Mouse (Mus musculus) lung, embryonic 15.5 days (tissue): ENCODE measurements around the gene Apom. TPM values are rescaled to one million over a fixed set of nuclear protein-coding genes. Genes with fewer than 3 reads are reported as not detected.

Experiments used
- ATAC-seq: fragments of 200-750 bp; cut with Nextera tagmentation; 2 replicates; pipeline ENCODE4 v1.8.0; 2017; ENCODE audit warnings: moderate number of reproducible peaks, borderline replicate concordance; ENCODE audit not compliant: low FRiP score, low TSS enrichment; ENCODE audit errors: extremely low read depth
- H3K27ac ChIP-seq: fragments of 300-500 bp; sonication (generic); 2 replicates; pipeline ENCODE4 v1.5.1; 2015; ENCODE audit warnings: moderate library complexity, mild to moderate bottlenecking, inconsistent platforms
- H3K27me3 ChIP-seq: fragments of 300-500 bp; sonication (generic); 2 replicates; pipeline ENCODE4 v1.6.1; 2015; ENCODE audit warnings: inconsistent platforms
- H3K36me3 ChIP-seq: fragments of 300-500 bp; sonication (generic); 2 replicates; pipeline ENCODE4 v1.6.1; 2015; ENCODE audit warnings: inconsistent platforms
- H3K4me1 ChIP-seq: fragments of 300-500 bp; sonication (generic); 2 replicates; pipeline ENCODE4 v1.6.1; 2015; ENCODE audit warnings: inconsistent platforms
- H3K4me2 ChIP-seq: fragments of 300-500 bp; sonication (generic); 2 replicates; pipeline ENCODE4 v1.6.1; 2015; ENCODE audit warnings: inconsistent platforms, mild to moderate bottlenecking, moderate library complexity
- H3K4me3 ChIP-seq: fragments of 300-500 bp; sonication (generic); 2 replicates; pipeline ENCODE4 v1.5.1; 2015; ENCODE audit warnings: mild to moderate bottlenecking, inconsistent platforms
- H3K9ac ChIP-seq: fragments of 300-500 bp; sonication (generic); 2 replicates; pipeline ENCODE4 v1.6.1; 2015; ENCODE audit warnings: inconsistent platforms
- H3K9me3 ChIP-seq: fragments of 300-500 bp; sonication (generic); 2 replicates; pipeline ENCODE4 v1.6.1; 2016; ENCODE audit warnings: inconsistent platforms
- WGBS: fragments of 180-500 bp; shearing (Covaris S2); methylation state at CpG from one replicate; pipeline ENCODE4 v1.1.7; 2015; 5-methylcytosine and 5-hydroxymethylcytosine counted together
- polyA plus RNA-seq: library from polyadenylated mRNA; unstranded; fragments of >200 nt; fragmentation: Nextera tagmentation; extraction: Ambion mirVana; gene quantifications from 2 replicates; pipeline ENCODE4 v1.2.1, GENCODE M21; 2015

Gene Apom
- polyA plus RNA-seq, 1 experiment from 2014 or later = 1.0 TPM

DNA sequence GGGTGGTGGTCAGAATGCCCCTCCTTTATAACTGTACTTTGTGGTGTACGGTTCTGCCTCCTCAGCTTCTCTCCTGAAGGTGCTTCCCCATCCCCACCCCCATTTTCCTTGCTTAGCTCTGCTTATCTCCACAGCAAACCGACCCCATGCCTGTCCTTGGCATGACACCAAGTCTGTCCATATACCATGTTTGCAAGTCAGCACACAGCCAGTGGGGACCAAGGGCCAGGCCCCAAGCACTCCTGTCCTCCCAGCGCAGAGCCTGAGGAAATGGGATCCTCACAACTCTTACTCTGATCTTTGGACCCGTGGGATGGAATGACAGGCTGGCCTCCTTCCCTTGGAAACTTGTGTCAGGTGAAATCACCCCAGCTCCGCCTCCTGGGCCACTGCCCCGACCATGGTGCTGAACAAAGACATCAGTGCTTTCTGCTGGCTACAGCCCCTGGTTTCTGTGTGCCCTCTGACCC is 28.6 kb downstream of the Apom start:
- no peaks in the 10 kb centered on the region for H3K27me3 ChIP-seq
- H3K4me2 ChIP-seq = no peak overlapping the region
- H3K36me3 ChIP-seq = peaks cover 43% of the 10 kb centered on the region
- H3K9me3 ChIP-seq = no peaks in the 10 kb centered on the region
- no peaks in the 10 kb centered on the region for H3K4me1 ChIP-seq
- WGBS = 52% methylated on average over 6 of the region's 6 CpGs
- no peak overlapping the region for H3K27ac ChIP-seq
- ATAC-seq = no peak
- no peak overlapping the region for H3K4me3 ChIP-seq
- no peak overlapping the region for H3K9ac ChIP-seq

DNA sequence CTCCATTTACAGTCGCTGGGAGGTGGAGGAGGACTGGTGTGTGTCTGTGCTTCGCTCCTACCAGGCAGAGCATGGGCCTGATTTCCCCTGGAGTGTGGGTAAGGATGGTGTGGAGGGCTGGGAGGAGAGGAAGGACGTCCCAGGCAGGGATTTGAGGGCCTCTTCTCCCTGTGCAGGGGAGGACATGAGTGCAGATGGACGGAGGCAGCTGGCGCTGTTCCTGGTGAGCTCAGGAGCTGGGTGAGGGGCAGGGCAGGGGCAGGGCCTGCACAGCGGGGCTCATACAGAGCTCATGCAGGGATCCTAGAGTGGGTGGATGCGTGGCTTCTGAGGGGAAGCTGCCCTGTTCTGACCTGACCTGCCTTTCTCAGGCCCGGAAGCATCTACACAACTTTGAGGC is 29.6 kb downstream of the Apom start:
- Histone ChIP-seq H3K27ac (no peak overlapping the region), H3K9ac (no peak overlapping the region), H3K9me3 (no peaks in the 10 kb centered on the region), H3K4me3 (no peak overlapping the region), H3K36me3 (peaks cover 51% of the 10 kb centered on the region), H3K4me1 (no peaks in the 10 kb centered on the region), H3K27me3 (no peaks in the 10 kb centered on the region), H3K4me2 (no peak overlapping the region)
- 63% methylated on average over 8 of the region's 8 CpGs for WGBS
- ATAC-seq = no peak

DNA sequence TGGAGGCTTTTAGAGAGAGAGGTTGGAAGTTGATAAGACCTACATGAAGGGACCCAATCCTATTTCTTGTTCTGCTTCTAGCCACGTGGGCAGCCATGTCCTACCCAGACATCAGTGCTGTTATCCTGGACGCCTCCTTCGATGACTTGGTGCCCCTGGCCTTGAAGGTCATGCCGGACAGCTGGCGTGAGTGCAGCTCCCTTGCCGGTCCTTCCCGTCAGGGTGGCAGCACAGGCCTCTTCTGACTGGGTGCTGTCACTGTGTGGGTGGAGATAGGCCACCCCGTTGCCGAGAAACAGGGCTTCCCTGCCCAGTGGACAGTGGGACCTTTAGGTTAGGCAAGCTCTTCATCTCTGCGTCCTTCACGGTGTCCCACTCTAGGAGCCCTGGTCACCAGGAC is 30.7 kb downstream of the Apom start:
- 85% methylated on average over 11 of the region's 11 CpGs for WGBS
- Histone ChIP-seq H3K4me1 (no peaks in the 10 kb centered on the region), H3K9ac (no peak overlapping the region), H3K4me3 (no peak overlapping the region), H3K27ac (no peak overlapping the region), H3K36me3 (peaks cover 62% of the 10 kb centered on the region), H3K9me3 (no peaks in the 10 kb centered on the region), H3K4me2 (no peak overlapping the region), H3K27me3 (no peaks in the 10 kb centered on the region)
- ATAC-seq = no peak

DNA sequence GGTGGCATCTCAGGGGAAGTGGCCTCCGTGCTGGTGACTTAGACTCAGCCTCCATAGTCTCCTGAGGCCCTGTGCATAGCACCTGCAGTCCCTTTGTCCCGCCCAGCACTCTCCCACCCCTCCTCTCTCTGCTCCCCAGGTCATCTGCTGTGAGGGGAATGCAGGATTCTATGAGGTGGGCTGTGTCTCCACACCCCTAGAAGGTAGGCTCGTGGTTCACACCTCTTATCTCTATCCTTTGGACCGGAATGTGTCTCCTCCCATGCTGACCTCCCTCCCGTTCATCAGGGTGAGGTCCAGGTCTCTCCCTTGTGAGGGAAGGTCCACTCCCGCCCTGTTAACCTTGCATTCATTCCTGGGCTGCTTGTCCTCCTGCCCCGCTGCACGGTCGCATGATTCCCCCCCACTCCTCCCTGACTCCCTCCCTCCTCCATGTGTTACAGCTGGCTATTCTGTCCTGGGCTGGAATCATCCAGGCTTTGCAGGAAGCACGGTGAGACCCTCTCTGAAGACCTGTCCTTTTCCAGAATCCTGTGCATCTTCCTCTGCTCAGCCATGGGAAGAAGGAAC is 31.6 kb downstream of the Apom start:
- no peak for ATAC-seq
- Histone ChIP-seq H3K27me3 (no peaks in the 10 kb centered on the region), H3K4me1 (no peaks in the 10 kb centered on the region), H3K4me2 (no peak overlapping the region), H3K4me3 (no peak overlapping the region), H3K36me3 (peaks cover 69% of the 10 kb centered on the region), H3K9ac (no peak overlapping the region), H3K9me3 (no peaks in the 10 kb centered on the region), H3K27ac (no peak overlapping the region)
- 58% methylated on average over 10 of the region's 10 CpGs for WGBS

DNA sequence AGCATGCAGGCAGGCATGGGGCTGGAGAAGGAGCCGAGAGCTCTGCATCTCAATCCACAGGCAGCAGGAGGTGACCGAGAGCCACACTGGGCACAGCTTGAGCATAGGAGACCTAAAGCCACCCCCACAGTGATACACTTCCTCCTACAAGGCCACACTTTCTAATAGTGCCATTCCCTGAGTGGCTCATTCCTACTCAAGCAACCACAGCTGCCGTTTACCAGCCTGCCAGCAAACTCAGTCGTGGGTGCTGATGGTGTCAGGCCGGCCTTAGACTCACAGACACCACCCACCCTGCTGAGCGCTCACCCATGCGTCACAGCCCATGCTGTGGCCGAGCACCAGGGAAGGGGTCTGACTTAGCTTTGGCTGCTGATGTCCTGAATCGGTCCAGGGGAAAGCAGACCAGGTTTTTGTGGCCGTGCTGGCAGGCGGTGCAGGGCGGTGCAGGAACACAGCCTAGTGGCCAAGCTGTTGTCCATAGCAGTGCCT is 34.6 kb downstream of the Apom start:
- ATAC-seq = no peak
- Histone ChIP-seq H3K4me3 (no peak overlapping the region), H3K4me1 (no peaks in the 10 kb centered on the region), H3K4me2 (no peak overlapping the region), H3K9ac (no peak overlapping the region), H3K27me3 (no peaks in the 10 kb centered on the region), H3K36me3 (peaks cover 77% of the 10 kb centered on the region), H3K9me3 (no peaks in the 10 kb centered on the region), H3K27ac (no peak overlapping the region)
- WGBS = 88% methylated on average over 12 of the region's 12 CpGs

DNA sequence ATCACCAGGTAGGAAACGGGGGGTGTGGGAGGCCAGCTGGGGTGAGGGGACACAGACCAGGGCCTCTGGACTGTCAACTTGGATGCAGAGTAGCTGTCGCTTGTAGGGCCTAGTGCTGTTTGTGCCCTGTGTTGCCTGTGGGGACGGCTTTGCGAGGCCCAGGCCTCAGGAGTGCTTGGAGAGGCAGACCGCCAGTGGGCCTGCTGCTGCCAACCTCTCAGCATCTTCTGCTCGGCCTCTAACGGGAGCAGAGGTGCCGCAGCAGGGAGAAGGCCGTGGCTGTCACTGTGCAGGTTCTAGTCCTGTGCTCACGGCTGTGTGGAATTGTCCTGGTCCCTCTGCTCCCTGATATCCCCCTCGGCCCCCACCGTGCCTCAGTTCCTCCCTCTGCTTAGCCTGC is 35.3 kb downstream of the Apom start:
- H3K4me2 ChIP-seq = no peak overlapping the region
- ATAC-seq = no peak
- H3K27me3 ChIP-seq = no peaks in the 10 kb centered on the region
- peaks cover 76% of the 10 kb centered on the region for H3K36me3 ChIP-seq
- H3K27ac ChIP-seq = no peak overlapping the region
- no peak overlapping the region for H3K4me3 ChIP-seq
- no peak overlapping the region for H3K9ac ChIP-seq
- H3K9me3 ChIP-seq = no peaks in the 10 kb centered on the region
- no peaks in the 10 kb centered on the region for H3K4me1 ChIP-seq
- WGBS = 83% methylated on average over 12 of the region's 12 CpGs

DNA sequence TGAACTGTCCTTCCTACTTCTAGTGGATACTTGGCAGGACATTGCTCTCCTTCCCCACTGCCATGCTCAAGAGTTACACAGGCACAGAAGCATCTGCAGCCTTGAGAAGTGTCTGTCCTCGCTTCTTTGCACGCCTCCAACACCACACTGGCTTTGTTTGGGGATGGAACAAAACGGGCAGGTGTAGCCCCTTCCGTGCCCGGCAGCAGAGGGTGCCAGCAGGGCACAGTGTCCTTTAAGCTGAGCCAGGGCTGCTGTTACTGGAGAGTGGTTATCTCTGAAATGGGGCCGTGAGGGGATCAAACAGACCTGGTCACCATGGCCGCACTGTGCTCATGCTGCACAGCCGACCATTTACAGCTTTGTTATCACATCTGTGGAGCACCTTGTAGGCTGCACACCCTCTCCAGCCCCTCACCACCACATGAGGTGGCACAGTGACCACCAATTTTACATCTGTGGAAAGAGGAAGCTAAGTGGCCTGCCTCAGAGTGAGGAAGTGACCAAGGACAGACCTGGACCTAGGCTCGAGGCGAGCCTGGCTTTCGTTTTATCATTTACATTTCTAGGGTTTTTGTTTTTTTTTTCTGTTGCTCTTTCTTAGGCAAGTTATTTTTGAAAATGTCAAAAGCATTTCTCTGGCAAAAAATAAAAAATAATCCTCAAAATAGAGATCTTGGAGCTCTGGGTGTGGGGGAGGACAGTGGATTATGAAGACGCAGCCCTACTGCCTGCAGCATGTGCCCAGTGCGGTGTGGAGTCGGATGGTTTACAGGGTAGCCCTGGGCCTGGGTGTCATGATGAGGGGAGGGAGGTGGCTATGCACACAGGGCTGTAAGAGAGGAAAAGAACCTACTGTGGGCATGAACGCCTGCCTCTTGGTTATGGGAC is 37.1 kb downstream of the Apom start:
- H3K36me3 ChIP-seq = peaks cover 67% of the 10 kb centered on the region
- H3K9ac ChIP-seq = no peak overlapping the region
- 84% methylated on average over 15 of the region's 15 CpGs for WGBS
- ATAC-seq = no peak
- no peak overlapping the region for H3K4me3 ChIP-seq
- H3K4me2 ChIP-seq = no peak overlapping the region
- no peaks in the 10 kb centered on the region for H3K27me3 ChIP-seq
- H3K27ac ChIP-seq = no peak overlapping the region
- peaks cover 12% of the 10 kb centered on the region for H3K4me1 ChIP-seq
- no peaks in the 10 kb centered on the region for H3K9me3 ChIP-seq

DNA sequence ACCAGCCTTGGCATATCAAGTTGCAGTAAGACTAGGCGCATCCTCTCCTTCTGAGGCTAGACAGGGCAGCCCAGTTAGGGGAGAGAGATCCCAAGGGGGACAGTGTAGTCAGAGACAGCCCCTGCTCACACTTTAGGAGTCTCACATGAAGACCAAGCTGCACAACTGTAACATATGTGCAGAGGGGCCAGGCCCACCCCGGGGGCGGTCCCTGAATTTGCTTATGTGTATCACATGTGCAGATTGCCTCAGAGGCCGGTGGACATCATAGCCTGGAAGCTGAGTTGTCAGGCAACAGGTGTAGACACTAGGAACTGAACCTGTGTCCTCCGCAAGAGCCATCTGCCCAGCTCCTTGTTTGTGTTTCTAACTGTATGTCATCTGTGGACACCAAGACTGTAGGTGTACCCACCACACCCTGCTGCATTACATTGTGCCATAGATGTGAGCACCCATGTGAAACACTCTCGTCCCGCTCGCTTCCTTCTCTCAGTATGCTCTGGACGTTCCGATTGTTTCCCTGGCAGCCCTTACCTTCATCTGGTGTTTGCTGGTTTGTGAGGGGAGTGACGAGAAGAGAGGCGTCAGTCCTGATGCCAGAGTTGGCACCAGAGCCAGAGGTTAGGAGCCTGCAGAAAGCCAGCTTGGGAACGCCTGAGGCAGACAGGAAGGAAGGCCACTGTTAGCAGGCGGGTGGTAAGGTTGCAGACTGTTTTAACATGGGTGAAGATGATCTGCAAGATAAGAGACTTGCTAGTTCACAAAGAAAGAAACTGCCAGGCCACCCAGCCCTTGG is 39.2 kb downstream of the Apom start:
- Histone ChIP-seq H3K27me3 (no peaks in the 10 kb centered on the region), H3K9ac (no peak overlapping the region), H3K4me2 (no peak overlapping the region), H3K27ac (no peak overlapping the region), H3K4me3 (no peak overlapping the region), H3K4me1 (peaks cover 12% of the 10 kb centered on the region), H3K36me3 (peaks cover 53% of the 10 kb centered on the region), H3K9me3 (no peaks in the 10 kb centered on the region)
- ATAC-seq = no peak
- WGBS = 86% methylated on average over 14 of the region's 14 CpGs

DNA sequence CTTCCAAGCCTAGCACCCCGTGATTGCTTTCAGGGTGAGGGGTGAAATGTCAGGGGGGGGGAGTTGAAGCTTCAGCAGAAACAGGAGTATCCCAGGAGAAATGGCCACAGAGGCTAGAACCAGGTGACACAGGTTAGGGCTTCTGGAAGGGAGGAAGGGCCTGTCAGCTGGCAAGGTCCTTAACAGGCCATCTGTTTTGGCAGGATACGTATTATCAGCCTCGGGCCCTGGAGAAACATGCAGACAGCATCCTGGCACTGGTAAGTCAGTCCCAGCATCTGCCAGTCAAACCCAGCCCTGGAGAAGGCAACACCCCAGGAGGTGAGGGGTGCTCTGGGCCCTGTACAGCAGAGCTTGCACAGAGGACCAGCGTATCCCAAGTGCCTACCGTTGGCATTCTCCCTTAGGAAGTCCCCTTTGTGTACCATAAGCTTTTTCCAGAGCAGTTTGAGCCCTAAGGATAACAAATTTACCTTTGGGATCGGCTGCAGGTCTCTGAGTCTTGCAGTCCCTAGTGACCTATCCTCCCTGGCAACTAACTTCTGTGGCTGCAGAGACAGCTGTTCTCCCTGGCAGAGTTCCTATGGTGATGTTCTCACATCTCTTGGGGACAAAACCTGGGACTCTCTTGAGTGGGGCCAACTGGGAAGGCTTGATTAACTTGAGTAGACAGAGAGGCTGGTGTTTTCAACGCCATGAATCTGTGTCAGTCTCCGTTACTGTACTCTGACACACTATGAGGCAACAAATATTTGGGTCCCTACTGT is 41.5 kb downstream of the Apom start:
- H3K4me2 ChIP-seq = peak overlapping the region; percentile 66
- H3K4me3 ChIP-seq = peak overlapping the region; percentile 65
- ATAC-seq = no peak
- WGBS = 61% methylated on average over 8 of the region's 8 CpGs
- peak overlapping the region; percentile 79 for H3K9ac ChIP-seq
- H3K36me3 ChIP-seq = peaks cover 32% of the 10 kb centered on the region
- peaks cover 12% of the 10 kb centered on the region for H3K4me1 ChIP-seq
- H3K9me3 ChIP-seq = no peaks in the 10 kb centered on the region
- peak overlapping the region; percentile 98 for H3K27ac ChIP-seq
- H3K27me3 ChIP-seq = no peaks in the 10 kb centered on the region

DNA sequence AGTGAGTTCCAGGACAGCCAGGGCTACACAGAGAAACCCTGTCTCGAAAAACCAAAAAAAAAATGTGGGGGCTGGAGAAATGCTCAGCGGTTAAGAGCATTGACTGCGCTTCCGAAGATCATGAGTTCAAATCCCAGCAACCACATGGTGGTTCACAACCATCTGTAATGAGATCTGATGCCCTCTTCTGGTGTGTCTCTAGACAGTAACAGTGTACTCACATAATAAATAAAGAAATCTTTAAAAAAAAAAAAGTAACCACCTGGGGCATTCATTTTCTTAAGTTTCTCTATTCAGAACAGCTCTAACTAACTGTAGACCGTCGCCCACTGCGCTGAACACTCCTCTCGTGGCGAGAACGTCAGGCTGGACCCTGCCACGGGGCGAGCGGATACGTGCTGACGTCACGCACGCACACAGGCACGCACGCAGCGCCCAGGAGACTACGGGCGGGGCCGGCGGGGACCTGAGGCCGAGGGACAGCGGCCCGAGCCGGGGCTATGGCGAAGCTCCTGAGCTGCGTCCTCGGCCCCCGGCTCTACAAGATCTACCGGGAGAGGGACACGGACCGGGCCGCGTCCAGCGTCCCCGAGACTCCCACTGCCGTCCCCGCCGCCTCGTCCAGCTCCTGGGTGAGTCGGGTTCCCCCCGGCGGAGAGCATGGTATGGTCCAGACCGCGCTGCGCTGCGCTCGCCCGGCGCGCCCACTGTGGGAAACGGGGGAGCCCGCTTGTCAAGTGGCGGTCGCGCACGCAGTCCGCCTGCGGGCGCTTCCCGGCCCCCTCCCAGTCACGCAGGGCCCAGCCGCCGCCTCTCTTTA is 42.8 kb downstream of the Apom start, which contains the start of gene Abhd16a:
Abhd16a (plus strand) TSS at position 439 of the 820 bp plus-strand sequence.
- Histone ChIP-seq H3K9me3 (no peaks in the 10 kb centered on the region), H3K9ac (peak within 1 kb of the TSS; percentile 79), H3K4me1 (peaks cover 12% of the 10 kb centered on the region), H3K4me2 (peak within 1 kb of the TSS; percentile 66), H3K27ac (peak within 1 kb of the TSS; percentile 98), H3K4me3 (peak within 1 kb of the TSS; percentile 65), H3K36me3 (peaks cover 22% of the 10 kb centered on the region), H3K27me3 (no peaks in the 10 kb centered on the region)
- WGBS = 3% methylated on average over 57 of the region's 67 CpGs
- peak; percentile 99 for ATAC-seq
